Mouse (Mus musculus) stomach, postnatal 0 days (tissue): ENCODE measurements at regions not wholly inside any gene's neighbourhood (a gene's known extent, or its start where the extent isn't known, plus 50 kb on each side); places are given as distances from the start of the nearest gene placed in this dataset.

ENCODE experiments used
- ATAC-seq: fragments of 200-750 bp; cut with Nextera tagmentation; 2 replicates; pipeline ENCODE4 v1.8.0; 2017; ENCODE audit not compliant: low FRiP score, low TSS enrichment
- DNase-seq: peaks from one replicate; pipeline ENCODE4 v3.0.0-alpha.2; 2016; ENCODE audit warnings: low spot score
- H3K27ac ChIP-seq: fragments of 300-500 bp; sonication (generic); replicated peaks from 2 replicates; pipeline ENCODE4 v1.5.1; 2014; ENCODE audit warnings: mild to moderate bottlenecking, control low read depth
- H3K27me3 ChIP-seq: fragments of 300-500 bp; sonication (generic); 2 replicates; pipeline ENCODE4 v1.6.1; 2014; ENCODE audit warnings: low read length; ENCODE audit not compliant: control insufficient read depth, insufficient read depth
- H3K36me3 ChIP-seq: fragments of 300-500 bp; sonication (generic); 2 replicates; pipeline ENCODE4 v1.6.1; 2014; ENCODE audit warnings: low read length, mixed read lengths; ENCODE audit not compliant: control insufficient read depth, insufficient read depth
- H3K4me1 ChIP-seq: fragments of 300-500 bp; sonication (generic); replicated peaks from 2 replicates; pipeline ENCODE4 v1.6.1; 2014; ENCODE audit warnings: antibody characterized with exemption; ENCODE audit not compliant: control insufficient read depth, insufficient read depth
- H3K4me2 ChIP-seq: fragments of 300-500 bp; sonication (generic); replicated peaks from 2 replicates; pipeline ENCODE4 v1.6.1; 2014; ENCODE audit warnings: low read depth, mild to moderate bottlenecking, control low read depth, moderate library complexity
- H3K4me3 ChIP-seq: fragments of 300-500 bp; sonication (generic); 2 replicates; pipeline ENCODE4 v1.5.1; 2014; ENCODE audit warnings: low read depth, low read length, control low read depth
- H3K9ac ChIP-seq: fragments of 300-500 bp; sonication (generic); 2 replicates; pipeline ENCODE4 v1.6.1; 2014; ENCODE audit warnings: mild to moderate bottlenecking, low read length, control low read depth, mixed read lengths
- H3K9me3 ChIP-seq: fragments of 300-500 bp; sonication (generic); 2 replicates; pipeline ENCODE4 v1.6.1; 2016; ENCODE audit warnings: low read length; ENCODE audit not compliant: control insufficient read depth
- CTCF ChIP-seq: IDR thresholded peaks from 2 replicates; pipeline ENCODE4 v1.5.1; 2016; ENCODE audit warnings: antibody characterized with exemption, low read depth, mild to moderate bottlenecking, moderate library complexity
- EP300 ChIP-seq: optimal IDR thresholded peaks from 2 replicates; pipeline ENCODE3; 2016; ENCODE audit warnings: antibody characterized with exemption
- WGBS: fragments of 180-500 bp; shearing (Covaris S2); extraction: QIAGEN DNeasy Blood & Tissue Kit; methylation state at CpG from one replicate; pipeline ENCODE4 v1.1.7; 2014; 5-methylcytosine and 5-hydroxymethylcytosine counted together

DNA sequence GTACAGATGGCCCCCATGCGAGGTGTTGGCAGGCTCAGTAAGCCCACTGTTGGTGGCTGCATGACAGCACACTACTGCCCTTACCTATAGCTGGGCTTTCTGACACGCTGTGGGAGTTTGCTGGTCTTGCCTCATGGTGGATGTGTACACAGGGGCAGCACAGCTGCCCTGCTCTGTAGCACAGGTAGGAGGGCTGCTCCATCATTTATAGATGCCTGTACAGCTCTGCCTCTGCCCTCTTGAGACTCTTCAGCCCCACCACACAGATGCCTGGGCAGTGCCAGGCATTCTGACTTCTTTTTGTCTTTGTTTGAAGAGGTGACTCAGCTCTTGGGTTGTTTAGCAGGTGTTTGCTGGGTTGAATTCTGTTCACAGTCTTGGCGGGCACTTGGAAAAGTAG, 365.9 kb upstream of the Kazn start:
- H3K4me3 ChIP-seq: no peak overlapping the region
- TF ChIP-seq EP300 (no peak), CTCF (no peak)
- H3K27ac ChIP-seq: no peak overlapping the region
- no peaks in the 10 kb centered on the region for H3K4me1 ChIP-seq
- 69% methylated on average over 3 of the region's 3 CpGs for WGBS
- ATAC-seq (no peak), DNase-seq (no peak)
- no peak overlapping the region for H3K9ac ChIP-seq
- H3K27me3 ChIP-seq: no peaks in the 10 kb centered on the region
- H3K9me3 ChIP-seq: no peaks in the 10 kb centered on the region
- no peaks in the 10 kb centered on the region for H3K36me3 ChIP-seq
- H3K4me2 ChIP-seq: no peak overlapping the region

DNA sequence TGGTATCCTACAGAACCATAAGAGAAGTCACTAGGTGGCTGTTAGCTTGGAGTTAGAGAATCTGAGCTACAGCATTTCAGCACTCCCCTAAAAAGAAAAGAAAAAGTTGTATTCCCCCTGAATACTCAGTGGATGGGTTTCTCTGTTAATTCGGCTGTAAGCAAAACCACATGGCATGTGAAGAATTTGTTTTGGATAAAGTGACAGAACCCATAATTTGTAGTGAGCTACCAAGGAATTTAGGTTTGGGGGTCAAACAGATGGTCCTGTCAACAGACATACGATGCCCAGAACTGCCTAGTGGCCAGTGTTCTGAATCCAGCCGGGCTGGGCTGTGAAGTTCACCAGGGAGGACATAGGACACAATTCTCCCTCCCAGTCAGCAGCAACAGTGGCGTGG, 358.0 kb upstream of the Kazn start:
- no peaks in the 10 kb centered on the region for H3K27me3 ChIP-seq
- no peak for DNase-seq
- no peak overlapping the region for H3K27ac ChIP-seq
- no peak overlapping the region for H3K9ac ChIP-seq
- H3K9me3 ChIP-seq: no peaks in the 10 kb centered on the region
- no peak for ATAC-seq
- TF ChIP-seq CTCF (no peak), EP300 (no peak)
- no peak overlapping the region for H3K4me3 ChIP-seq
- no peaks in the 10 kb centered on the region for H3K36me3 ChIP-seq
- H3K4me2 ChIP-seq: no peak overlapping the region
- 46% methylated on average over 4 of the region's 4 CpGs for WGBS
- H3K4me1 ChIP-seq: no peaks in the 10 kb centered on the region

DNA sequence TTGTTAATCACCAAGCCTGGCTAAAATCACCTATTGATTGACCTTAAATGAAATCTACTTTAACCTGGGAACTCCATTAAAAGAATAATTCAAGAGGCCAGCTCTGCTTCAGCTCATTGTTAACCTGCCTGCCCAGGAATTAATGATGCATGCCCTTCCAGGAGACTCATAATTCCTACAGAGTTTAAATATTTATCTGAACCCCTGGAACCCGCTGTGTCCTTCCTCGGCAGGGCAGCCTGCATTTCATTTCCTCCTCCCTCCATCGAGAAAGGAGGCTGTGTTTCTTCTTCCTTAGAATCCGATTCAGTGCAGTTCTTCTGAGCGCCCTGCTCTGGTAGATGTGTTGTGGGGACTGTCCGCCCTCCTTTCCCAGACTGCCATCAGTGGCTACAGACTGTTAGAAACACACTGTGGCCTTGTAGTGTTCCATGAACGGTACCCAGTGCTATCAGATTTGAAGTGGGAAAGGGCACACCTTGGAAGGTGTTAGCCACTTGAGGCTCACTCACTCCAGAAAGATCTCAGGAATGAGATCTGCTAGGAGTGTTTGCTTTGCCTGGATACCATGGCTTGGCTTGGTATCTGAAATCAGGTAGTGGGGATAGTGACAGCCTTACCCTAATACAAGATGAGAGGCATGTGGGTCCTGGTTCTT, 350.0 kb upstream of the Kazn start:
- Histone ChIP-seq H3K9ac (no peak overlapping the region), H3K27me3 (no peaks in the 10 kb centered on the region), H3K9me3 (no peaks in the 10 kb centered on the region), H3K27ac (no peak overlapping the region), H3K4me2 (no peak overlapping the region), H3K36me3 (no peaks in the 10 kb centered on the region), H3K4me3 (no peak overlapping the region), H3K4me1 (no peaks in the 10 kb centered on the region)
- no peak for DNase-seq
- TF ChIP-seq EP300: no peak
- no peak for ATAC-seq
- WGBS: 50% methylated on average over 7 of the region's 7 CpGs

DNA sequence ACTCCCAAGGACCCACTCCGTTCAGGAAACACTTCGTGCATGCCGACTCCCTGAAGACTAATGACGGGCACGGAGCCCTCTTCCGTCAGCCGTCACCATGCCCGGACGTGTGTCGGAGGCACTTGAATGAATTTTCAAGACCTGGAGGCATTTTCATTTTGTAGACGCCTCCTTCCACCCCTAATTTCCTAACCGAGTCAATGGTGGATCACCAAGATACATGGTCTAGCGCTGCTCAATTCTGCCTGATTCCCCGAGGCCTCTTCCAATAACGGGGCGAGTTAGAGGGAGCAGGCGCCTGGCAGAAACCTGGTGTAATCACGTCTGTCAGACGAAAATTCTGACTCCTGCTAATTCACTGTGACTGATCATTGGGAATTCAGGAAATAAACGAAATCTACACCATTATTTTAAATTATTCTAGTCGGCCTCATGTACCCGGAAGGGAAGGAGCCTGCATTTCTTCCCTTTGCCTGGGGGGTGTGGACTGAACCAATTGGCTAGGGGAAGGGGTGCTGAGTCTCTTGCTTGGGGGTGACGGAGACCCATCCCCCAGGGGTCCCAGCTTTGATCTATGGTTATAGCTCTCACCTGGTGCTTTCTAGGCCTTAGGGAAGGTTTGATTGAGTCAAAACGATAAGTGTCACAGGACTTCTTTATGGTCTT, 349.4 kb upstream of the Kazn start:
- no peak for ATAC-seq
- H3K4me1 ChIP-seq: no peaks in the 10 kb centered on the region
- 63% methylated on average over 24 of the region's 24 CpGs for WGBS
- H3K4me2 ChIP-seq: no peak overlapping the region
- no peaks in the 10 kb centered on the region for H3K9me3 ChIP-seq
- TF ChIP-seq EP300 (no peak), CTCF (no peak)
- no peak for DNase-seq
- H3K27me3 ChIP-seq: no peaks in the 10 kb centered on the region
- no peak overlapping the region for H3K9ac ChIP-seq
- H3K36me3 ChIP-seq: no peaks in the 10 kb centered on the region
- H3K27ac ChIP-seq: no peak overlapping the region
- H3K4me3 ChIP-seq: no peak overlapping the region

DNA sequence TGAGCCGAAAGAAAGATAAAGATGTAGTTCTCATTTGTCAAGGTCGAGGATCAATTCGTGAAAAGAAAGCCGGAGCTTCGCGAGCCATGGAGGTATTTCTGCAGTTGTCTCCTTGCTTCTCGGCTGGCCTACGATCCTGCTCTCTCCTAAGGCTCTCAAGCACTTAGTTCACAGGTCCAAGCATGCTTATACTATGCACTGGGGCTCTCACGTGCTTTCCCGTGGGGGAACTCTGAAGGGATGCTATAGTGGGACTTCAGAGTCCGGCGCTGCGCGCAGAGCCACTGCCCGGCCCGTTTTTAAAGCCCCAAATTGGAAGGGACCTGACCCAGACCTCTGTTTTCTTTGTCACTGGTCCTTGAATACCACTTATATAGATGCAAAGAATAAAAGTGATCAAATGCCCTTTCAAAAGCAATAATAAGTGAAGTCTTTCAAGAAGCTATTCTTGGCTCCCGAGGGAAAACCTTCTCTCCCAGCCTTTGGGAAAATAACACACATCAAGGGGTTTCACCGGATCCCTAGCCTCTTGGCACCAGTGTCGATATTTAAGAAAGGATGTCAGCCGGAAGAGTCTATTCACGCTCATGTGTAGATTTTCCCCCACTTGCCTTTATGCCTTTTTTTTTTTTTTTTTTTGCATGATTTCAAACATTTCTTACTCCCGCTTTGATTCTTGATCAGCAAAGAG, 348.3 kb upstream of the Kazn start:
- H3K9ac ChIP-seq: no peak overlapping the region
- no peaks in the 10 kb centered on the region for H3K27me3 ChIP-seq
- H3K9me3 ChIP-seq: no peaks in the 10 kb centered on the region
- no peak for DNase-seq
- TF ChIP-seq CTCF: no peak
- no peak for TF ChIP-seq EP300
- no peak overlapping the region for H3K4me3 ChIP-seq
- no peak for ATAC-seq
- H3K36me3 ChIP-seq: no peaks in the 10 kb centered on the region
- H3K4me2 ChIP-seq: no peak overlapping the region
- WGBS: 80% methylated on average over 22 of the region's 22 CpGs
- H3K4me1 ChIP-seq: no peaks in the 10 kb centered on the region
- no peak overlapping the region for H3K27ac ChIP-seq

DNA sequence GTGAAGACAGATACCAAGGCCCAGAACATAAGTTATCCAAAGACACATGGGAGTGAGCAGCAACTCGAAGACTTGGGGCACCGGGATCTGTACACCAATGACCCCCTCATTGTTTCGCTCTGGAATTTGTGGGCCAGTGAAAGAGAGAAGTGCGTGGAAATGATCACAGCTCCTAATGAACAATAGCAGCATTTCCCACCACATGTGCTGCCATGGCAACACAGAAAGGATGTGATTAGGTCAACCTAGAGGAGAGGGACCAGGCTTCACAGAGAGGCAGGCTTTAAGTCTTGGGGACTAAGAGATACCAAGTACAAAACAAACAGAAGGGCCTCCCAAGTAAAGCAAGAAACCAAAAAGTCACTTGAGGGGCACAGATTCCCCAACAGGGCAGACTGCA, 339.3 kb upstream of the Kazn start:
- H3K4me2 ChIP-seq: no peak overlapping the region
- no peak overlapping the region for H3K27ac ChIP-seq
- no peaks in the 10 kb centered on the region for H3K9me3 ChIP-seq
- no peaks in the 10 kb centered on the region for H3K4me1 ChIP-seq
- DNase-seq (no peak), ATAC-seq (no peak)
- H3K36me3 ChIP-seq: no peaks in the 10 kb centered on the region
- WGBS: 75% methylated on average over 4 of the region's 4 CpGs
- H3K4me3 ChIP-seq: no peak overlapping the region
- TF ChIP-seq CTCF (no peak), EP300 (no peak)
- no peaks in the 10 kb centered on the region for H3K27me3 ChIP-seq
- no peak overlapping the region for H3K9ac ChIP-seq
